In the genomic region with DNA sequence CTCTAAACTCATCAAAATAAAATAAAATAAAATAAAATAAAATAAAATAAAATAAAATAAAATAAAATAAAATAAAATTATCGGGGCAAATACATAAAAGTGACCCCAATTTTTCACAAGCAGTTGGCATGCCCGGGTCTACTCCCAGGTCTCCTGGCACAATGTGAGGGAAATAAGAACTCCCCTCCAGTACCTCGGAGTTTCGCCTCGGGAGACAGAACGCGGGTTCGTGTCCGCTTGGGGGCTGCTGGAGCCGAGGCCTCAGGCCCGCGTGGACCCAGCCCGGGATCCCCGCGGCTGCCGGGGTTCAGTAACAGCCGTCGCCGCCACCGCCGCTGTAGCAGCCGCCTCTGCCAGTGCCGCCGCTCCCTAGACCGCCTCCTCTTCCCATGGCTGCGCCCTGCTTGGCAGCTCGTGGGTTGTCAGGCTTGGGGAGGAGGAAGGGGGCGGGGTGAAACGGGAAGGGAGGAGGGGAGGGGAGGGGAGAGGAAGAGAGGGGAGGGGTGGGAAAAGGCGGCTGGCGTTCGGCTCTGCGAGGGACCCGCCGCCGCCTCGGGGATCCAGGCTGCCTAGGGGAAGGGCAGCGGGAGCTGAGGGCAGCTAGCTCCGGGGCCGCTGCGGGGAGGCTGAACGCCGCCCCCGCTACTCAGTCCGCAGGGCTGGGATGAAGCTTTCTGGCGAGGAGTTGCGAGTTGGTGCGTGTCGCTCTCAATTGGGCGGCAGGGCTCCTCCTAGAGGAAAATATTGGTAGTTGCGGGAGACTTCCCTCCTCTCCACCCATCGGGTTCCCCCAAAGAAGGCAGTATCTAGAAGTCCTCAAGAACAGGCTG, we compare ENCODE assay signal across 9 mouse cellular contexts. TPM values are rescaled to one million over a fixed set of nuclear protein-coding genes. Genes with fewer than 3 reads are reported as not detected.
DNase-seq lines count a peak whose midpoint lies in the region; ATAC-seq lines count a peak whose summit lies in the region.
"Had no signal": no experiment of that assay in that cellular context is flagged by ENCODE, and none has a peak within 500 bp of the region (broad histone marks: within the 10 kb centered on the region; RNA-seq: fewer than 3 reads in every experiment).

Gene Ghr, minus strand, starts transcription at position 686 of the 830 bp plus-strand sequence.

- H3K4me3 ChIP-seq in embryonic facial prominence, embryonic 12.5 days: peak within 1 kb of the TSS; percentile 70
- H3K4me3 ChIP-seq in limb, embryonic 13.5 days: peak within 1 kb of the TSS; percentile 73
- peak within 1 kb of the TSS; percentile 82 for H3K4me3 ChIP-seq in midbrain, embryonic 16.5 days (ENCODE audit: low read depth, low read length)

- H3K4me1 ChIP-seq in embryonic facial prominence, embryonic 12.5 days: 0 out of 2 replicates have a peak, but pooled peaks cover 2% of the 10 kb centered on the region
- peaks cover 25% of the 10 kb centered on the region for H3K4me1 ChIP-seq in limb, embryonic 13.5 days
- H3K4me1 ChIP-seq in midbrain, embryonic 16.5 days (ENCODE audit: control insufficient read depth, insufficient read depth, low read length): peaks cover 10% of the 10 kb centered on the region

- ATAC-seq in embryonic facial prominence, embryonic 12.5 days (ENCODE audit: insufficient number of reproducible peaks, insufficient read depth, low FRiP score, low TSS enrichment): peak; percentile 93
- ATAC-seq in limb, embryonic 13.5 days (ENCODE audit: low FRiP score, low read depth): peak; percentile 90
- peak; percentile 96 for ATAC-seq in midbrain, embryonic 16.5 days

- H3K4me2 ChIP-seq in embryonic facial prominence, embryonic 12.5 days (replicated peaks): peak within 1 kb of the TSS; percentile 76
- peak within 1 kb of the TSS; percentile 73 for H3K4me2 ChIP-seq in limb, embryonic 13.5 days (replicated peaks)
- H3K4me2 ChIP-seq in midbrain, embryonic 16.5 days (ENCODE audit: low read length): peak within 1 kb of the TSS; percentile 91

- H3K27ac ChIP-seq in embryonic facial prominence, embryonic 12.5 days: peak within 1 kb of the TSS; percentile 93
- peak within 1 kb of the TSS; percentile 92 for H3K27ac ChIP-seq in limb, embryonic 13.5 days
- H3K27ac ChIP-seq in midbrain, embryonic 16.5 days (ENCODE audit: low read length): peak within 1 kb of the TSS; percentile 90

- H3K9ac ChIP-seq in embryonic facial prominence, embryonic 12.5 days: peak within 1 kb of the TSS; percentile 70
- peak within 1 kb of the TSS; percentile 85 for H3K9ac ChIP-seq in limb, embryonic 13.5 days
- peak within 1 kb of the TSS; percentile 86 for H3K9ac ChIP-seq in midbrain, embryonic 16.5 days (ENCODE audit: low read depth, low read length)

- H3K9me3 ChIP-seq in embryonic facial prominence, embryonic 12.5 days: no peaks in the 10 kb centered on the region
- no peaks in the 10 kb centered on the region for H3K9me3 ChIP-seq in limb, embryonic 13.5 days
- H3K9me3 ChIP-seq in midbrain, embryonic 16.5 days (replicated peaks; ENCODE audit: control insufficient read depth, low read length, poor library complexity, severe bottlenecking): no peaks in the 10 kb centered on the region
- H3K9me3 ChIP-seq: G1E had no signal

- no peaks in the 10 kb centered on the region for H3K36me3 ChIP-seq in embryonic facial prominence, embryonic 12.5 days
- no peaks in the 10 kb centered on the region for H3K36me3 ChIP-seq in limb, embryonic 13.5 days
- no peaks in the 10 kb centered on the region for H3K36me3 ChIP-seq in midbrain, embryonic 16.5 days (ENCODE audit: control insufficient read depth, insufficient read depth, low read length)
- H3K36me3 ChIP-seq: G1E had no signal

- H3K27me3 ChIP-seq in embryonic facial prominence, embryonic 12.5 days: no peaks in the 10 kb centered on the region
- no peaks in the 10 kb centered on the region for H3K27me3 ChIP-seq in limb, embryonic 13.5 days
- no peaks in the 10 kb centered on the region for H3K27me3 ChIP-seq in midbrain, embryonic 16.5 days (ENCODE audit: control insufficient read depth, insufficient read depth, low read depth, low read length)

- WGBS in embryonic facial prominence, embryonic 12.5 days: under 1% methylated on average over 50 of the region's 52 CpGs
- WGBS in limb, embryonic 13.5 days: 0% methylated on average over 43 of the region's 52 CpGs
- under 1% methylated on average over 45 of the region's 52 CpGs for WGBS in midbrain, embryonic 16.5 days

- DNase-seq in 3134 (ENCODE audit: extremely low read depth, insufficient read length, low spot score): peak; percentile 92
- DNase-seq in adrenal gland, postnatal 25 days: peak; percentile 88
- DNase-seq in heart, adult 8-10 months (ENCODE audit: low spot score): peak; percentile 89
- peak; percentile 95 for DNase-seq in kidney, adult 9 months
- DNase-seq in spleen, postnatal 36 days (ENCODE audit: low spot score in 2 of 2): peak; percentile 15 to 27

RNA-seq across cellular contexts. Expression of gene Ghr, which starts in this region (rescaled TPM):
- total RNA-seq in adrenal gland, postnatal 25 days (2021): 55.4 and 66.4 TPM in 2 replicates
- 43.8 and 44.6 TPM in 2 replicates for polyA plus RNA-seq in embryonic facial prominence, embryonic 12.5 days (2016; fragmentation: Nextera tagmentation; extraction: Ambion mirVana)
- 100 to 1,000 TPM; 156 to 177 (median 174) TPM for total RNA-seq in heart, adult 8-10 months (2022)
- polyA plus RNA-seq in limb, embryonic 13.5 days (2015; fragmentation: Nextera tagmentation; extraction: Ambion mirVana): 65.3 and 68.5 TPM in 2 replicates
- polyA plus RNA-seq in midbrain, embryonic 16.5 days (2015; fragmentation: Nextera tagmentation; extraction: Ambion mirVana): 7.6 and 7.7 TPM in 2 replicates
- polyA plus RNA-seq: G1E had no signal

Comparison
In these comparisons a context has a peak if more than half of its experiments do, and no peak if none do; other contexts are left out.
1. Peak in every context shown above with its lines: DNase-seq, ATAC-seq, H3K4me3 ChIP-seq and H3K27ac ChIP-seq.
2. DNase-seq: peak in every context shown above with its lines; median percentile 95 in kidney, adult 9 months; 92 in 3134; 89 in heart, adult 8-10 months; 88 in adrenal gland, postnatal 25 days; 21 in spleen, postnatal 36 days.